Mouse (Mus musculus): ENCODE measurements around the gene Erbb2. TPM values are rescaled to one million over a fixed set of nuclear protein-coding genes. Genes with fewer than 3 reads are reported as not detected.

Gene Erbb2
- 6.0 and 7.6 TPM in 2 replicates for polyA plus RNA-seq (2014; fragmentation: Nextera tagmentation; extraction: Ambion mirVana)

- ATAC-seq (ENCODE audit: low FRiP score, low TSS enrichment) (peak; percentile 46), DNase-seq (peak; percentile 76)
- Histone ChIP-seq H3K4me1 (ENCODE audit: control insufficient read depth, insufficient read depth, low read length) (peaks cover 13% of the 10 kb centered on the region), H3K4me2 (ENCODE audit: low read length) (peak within 1 kb of the TSS; percentile 94), H3K9me3 (ENCODE audit: control insufficient read depth, low read length) (no peaks in the 10 kb centered on the region), H3K27me3 (ENCODE audit: control insufficient read depth, insufficient read depth, low read length) (peaks cover 11% of the 10 kb centered on the region), H3K36me3 (ENCODE audit: control insufficient read depth, insufficient read depth, low read length) (no peaks in the 10 kb centered on the region), H3K27ac (replicated peaks; ENCODE audit: low read depth, low read length) (peak within 1 kb of the TSS; percentile 64), H3K4me3 (replicated peaks; ENCODE audit: low read depth, low read length) (peak within 1 kb of the TSS; percentile 55), H3K9ac (replicated peaks; ENCODE audit: low read length) (peak within 1 kb of the TSS; percentile 57)
- WGBS, result 0% methylated on average over 43 of the region's 49 CpGs
Measured at GRCm38 (mm10) chr11:98412273-98412796, at the start of gene Erbb2. Gene Erbb2 (plus strand): TSS chr11:98412470.

GRCm38 (mm10) chr11:98363817-98364216, 48.5 kb upstream of the Erbb2 start:
- no peak overlapping the region for H3K4me3 ChIP-seq (replicated peaks; ENCODE audit: low read depth, low read length)
- ATAC-seq (ENCODE audit: low FRiP score, low TSS enrichment), result no peak
- H3K36me3 ChIP-seq (ENCODE audit: control insufficient read depth, insufficient read depth, low read length), result no peaks in the 10 kb centered on the region
- H3K9ac ChIP-seq (replicated peaks; ENCODE audit: low read length), result no peak overlapping the region
- no peak overlapping the region for H3K4me2 ChIP-seq (ENCODE audit: low read length)
- H3K27ac ChIP-seq (replicated peaks; ENCODE audit: low read depth, low read length), result no peak overlapping the region
- WGBS, result 88% methylated on average over 5 of the region's 5 CpGs
- H3K27me3 ChIP-seq (ENCODE audit: control insufficient read depth, insufficient read depth, low read length), result no peaks in the 10 kb centered on the region
- peaks cover 22% of the 10 kb centered on the region for H3K4me1 ChIP-seq (ENCODE audit: control insufficient read depth, insufficient read depth, low read length)
- H3K9me3 ChIP-seq (ENCODE audit: control insufficient read depth, low read length), result no peaks in the 10 kb centered on the region
- no peak for DNase-seq

- Histone ChIP-seq H3K4me2 (ENCODE audit: low read length) (no peak overlapping the region), H3K36me3 (ENCODE audit: control insufficient read depth, insufficient read depth, low read length) (no peaks in the 10 kb centered on the region), H3K27ac (replicated peaks; ENCODE audit: low read depth, low read length) (no peak overlapping the region), H3K9me3 (ENCODE audit: control insufficient read depth, low read length) (no peaks in the 10 kb centered on the region), H3K4me1 (ENCODE audit: control insufficient read depth, insufficient read depth, low read length) (peaks cover 16% of the 10 kb centered on the region), H3K27me3 (ENCODE audit: control insufficient read depth, insufficient read depth, low read length) (no peaks in the 10 kb centered on the region), H3K4me3 (replicated peaks; ENCODE audit: low read depth, low read length) (no peak overlapping the region), H3K9ac (replicated peaks; ENCODE audit: low read length) (no peak overlapping the region)
- 93% methylated on average over 5 of the region's 5 CpGs for WGBS
- ATAC-seq (ENCODE audit: low FRiP score, low TSS enrichment), result no peak
- DNase-seq, result no peak
Measured at GRCm38 (mm10) chr11:98364410-98364809, 47.9 kb upstream of the Erbb2 start.

GRCm38 (mm10) chr11:98366290-98366689, 46.0 kb upstream of the Erbb2 start:
- 83% methylated on average over 10 of the region's 10 CpGs for WGBS
- no peak for DNase-seq
- peaks cover 7% of the 10 kb centered on the region for H3K4me1 ChIP-seq (ENCODE audit: control insufficient read depth, insufficient read depth, low read length)
- no peak overlapping the region for H3K4me2 ChIP-seq (ENCODE audit: low read length)
- H3K4me3 ChIP-seq (replicated peaks; ENCODE audit: low read depth, low read length), result no peak overlapping the region
- no peak overlapping the region for H3K9ac ChIP-seq (replicated peaks; ENCODE audit: low read length)
- no peak overlapping the region for H3K27ac ChIP-seq (replicated peaks; ENCODE audit: low read depth, low read length)
- ATAC-seq (ENCODE audit: low FRiP score, low TSS enrichment), result no peak
- no peaks in the 10 kb centered on the region for H3K9me3 ChIP-seq (ENCODE audit: control insufficient read depth, low read length)
- no peaks in the 10 kb centered on the region for H3K36me3 ChIP-seq (ENCODE audit: control insufficient read depth, insufficient read depth, low read length)
- H3K27me3 ChIP-seq (ENCODE audit: control insufficient read depth, insufficient read depth, low read length), result no peaks in the 10 kb centered on the region

- Histone ChIP-seq H3K4me2 (ENCODE audit: low read length) (no peak overlapping the region), H3K4me1 (ENCODE audit: control insufficient read depth, insufficient read depth, low read length) (peaks cover 14% of the 10 kb centered on the region), H3K4me3 (replicated peaks; ENCODE audit: low read depth, low read length) (no peak overlapping the region), H3K9ac (replicated peaks; ENCODE audit: low read length) (no peak overlapping the region), H3K27ac (replicated peaks; ENCODE audit: low read depth, low read length) (no peak overlapping the region), H3K36me3 (ENCODE audit: control insufficient read depth, insufficient read depth, low read length) (no peaks in the 10 kb centered on the region), H3K27me3 (ENCODE audit: control insufficient read depth, insufficient read depth, low read length) (no peaks in the 10 kb centered on the region), H3K9me3 (ENCODE audit: control insufficient read depth, low read length) (no peaks in the 10 kb centered on the region)
- ATAC-seq (ENCODE audit: low FRiP score, low TSS enrichment), result no peak
- WGBS, result 83% methylated on average over 10 of the region's 10 CpGs
- DNase-seq, result no peak
Measured at GRCm38 (mm10) chr11:98367171-98367862, 45.0 kb upstream of the Erbb2 start.

- Histone ChIP-seq H3K27me3 (ENCODE audit: control insufficient read depth, insufficient read depth, low read length) (no peaks in the 10 kb centered on the region), H3K4me2 (ENCODE audit: low read length) (no peak overlapping the region), H3K9me3 (ENCODE audit: control insufficient read depth, low read length) (no peaks in the 10 kb centered on the region), H3K4me1 (ENCODE audit: control insufficient read depth, insufficient read depth, low read length) (peaks cover 14% of the 10 kb centered on the region), H3K4me3 (replicated peaks; ENCODE audit: low read depth, low read length) (no peak overlapping the region), H3K9ac (replicated peaks; ENCODE audit: low read length) (no peak overlapping the region), H3K27ac (replicated peaks; ENCODE audit: low read depth, low read length) (no peak overlapping the region), H3K36me3 (ENCODE audit: control insufficient read depth, insufficient read depth, low read length) (no peaks in the 10 kb centered on the region)
- WGBS, result 83% methylated on average over 7 of the region's 7 CpGs
- DNase-seq (no peak), ATAC-seq (ENCODE audit: low FRiP score, low TSS enrichment) (no peak)
Measured at GRCm38 (mm10) chr11:98367863-98368186, 44.4 kb upstream of the Erbb2 start.

- WGBS, result 88% methylated on average over 6 of the region's 6 CpGs
Measured at GRCm38 (mm10) chr11:98369337-98369736, 42.9 kb upstream of the Erbb2 start.

GRCm38 (mm10) chr11:98370588-98370987, 41.7 kb upstream of the Erbb2 start:
- 87% methylated on average over 2 of the region's 2 CpGs for WGBS
- H3K27ac ChIP-seq (replicated peaks; ENCODE audit: low read depth, low read length), result no peak overlapping the region
- no peaks in the 10 kb centered on the region for H3K9me3 ChIP-seq (ENCODE audit: control insufficient read depth, low read length)
- no peaks in the 10 kb centered on the region for H3K27me3 ChIP-seq (ENCODE audit: control insufficient read depth, insufficient read depth, low read length)
- no peak overlapping the region for H3K4me3 ChIP-seq (replicated peaks; ENCODE audit: low read depth, low read length)
- H3K4me1 ChIP-seq (ENCODE audit: control insufficient read depth, insufficient read depth, low read length), result peaks cover 14% of the 10 kb centered on the region
- ATAC-seq (ENCODE audit: low FRiP score, low TSS enrichment) (no peak), DNase-seq (no peak)
- H3K4me2 ChIP-seq (ENCODE audit: low read length), result no peak overlapping the region
- peaks cover 10% of the 10 kb centered on the region for H3K36me3 ChIP-seq (ENCODE audit: control insufficient read depth, insufficient read depth, low read length)
- no peak overlapping the region for H3K9ac ChIP-seq (replicated peaks; ENCODE audit: low read length)

More at GRCm38 (mm10) chr11:98369337-98369736, 42.9 kb upstream of the Erbb2 start:
- H3K27ac ChIP-seq (replicated peaks; ENCODE audit: low read depth, low read length), result no peak overlapping the region
- no peaks in the 10 kb centered on the region for H3K9me3 ChIP-seq (ENCODE audit: control insufficient read depth, low read length)
- no peaks in the 10 kb centered on the region for H3K36me3 ChIP-seq (ENCODE audit: control insufficient read depth, insufficient read depth, low read length)
- H3K4me3 ChIP-seq (replicated peaks; ENCODE audit: low read depth, low read length), result no peak overlapping the region
- H3K27me3 ChIP-seq (ENCODE audit: control insufficient read depth, insufficient read depth, low read length), result no peaks in the 10 kb centered on the region
- peaks cover 14% of the 10 kb centered on the region for H3K4me1 ChIP-seq (ENCODE audit: control insufficient read depth, insufficient read depth, low read length)
- ATAC-seq (ENCODE audit: low FRiP score, low TSS enrichment) (no peak), DNase-seq (no peak)
- H3K9ac ChIP-seq (replicated peaks; ENCODE audit: low read length), result no peak overlapping the region
- no peak overlapping the region for H3K4me2 ChIP-seq (ENCODE audit: low read length)
